Mouse (Mus musculus): ENCODE data around the gene Slc7a7.

GRCm38 (mm10) chr14:54331178-54331577, 86.4 kb downstream of the Slc7a7 start:
- TF ChIP-seq CTCF (IDR thresholded peaks at IDR 0.05; ENCODE audit: control insufficient read depth, insufficient read depth, insufficient read length) (no peak), USF1 (IDR thresholded peaks at IDR 0.05; ENCODE audit: low read depth) (no peak), MAX (IDR thresholded peaks at IDR 0.05) (no peak)
